Mouse (Mus musculus) kidney, adult 2 months (tissue): ENCODE measurements around the gene Gm7544. TPM values are rescaled to one million over a fixed set of nuclear protein-coding genes. Genes with fewer than 3 reads are reported as not detected.
"Not testable (repeated sequence)": the region's sequence is repeated elsewhere in the genome, so short reads cannot be mapped to it uniquely, and the experiment has no call there.

ENCODE experiments used
- DNase-seq: peaks from one replicate; pipeline ENCODE4 v3.0.0; 2021
- H3K27ac ChIP-seq: fragments of 200-500 bp; 2 replicates; pipeline ENCODE4 v1.5.1; 2012; ENCODE audit warnings: low read depth, low read length, control low read depth, inconsistent platforms; ENCODE audit not compliant: insufficient read depth
- H3K27me3 ChIP-seq: fragments of 200-500 bp; replicated peaks from 2 replicates; pipeline ENCODE4 v1.6.1; 2012; ENCODE audit warnings: mild to moderate bottlenecking, moderate library complexity, low read length, inconsistent platforms; ENCODE audit not compliant: control insufficient read depth, insufficient read depth
- H3K36me3 ChIP-seq: fragments of 200-500 bp; 2 replicates; pipeline ENCODE4 v1.6.1; 2012; ENCODE audit warnings: mild to moderate bottlenecking, moderate library complexity, low read length, inconsistent platforms; ENCODE audit not compliant: control insufficient read depth, insufficient read depth
- H3K4me1 ChIP-seq: fragments of 200-500 bp; 2 replicates; pipeline ENCODE4 v1.6.1; 2011; ENCODE audit warnings: low read length; ENCODE audit not compliant: control insufficient read depth, insufficient read depth
- H3K4me3 ChIP-seq: fragments of 200-500 bp; 2 replicates; pipeline ENCODE4 v1.5.1; 2011; ENCODE audit warnings: mild to moderate bottlenecking, low read depth, low read length, control low read depth; ENCODE audit not compliant: insufficient read depth
- CTCF ChIP-seq: fragments of 200-500 bp; conservative IDR thresholded peaks from 2 replicates; pipeline ENCODE4 v1.5.1; 2011; ENCODE audit warnings: low read depth, mild to moderate bottlenecking, control low read depth, low read length, moderate library complexity, mixed read lengths; ENCODE audit not compliant: insufficient read depth, insufficient read length
- POLR2A ChIP-seq: fragments of 200-500 bp; IDR thresholded peaks from one replicate; pipeline ENCODE4 v1.6.1; 2011; ENCODE audit warnings: low read depth, low read length, control low read depth
- WGBS: fragments of 180-500 bp; shearing (Covaris S2); methylation state at CpG from one replicate; pipeline ENCODE4 v1.1.7; 2018; 5-methylcytosine and 5-hydroxymethylcytosine counted together
- polyA plus RNA-seq: library from polyadenylated mRNA; depleted of rRNA; stranded (reverse); fragments of >200 nt; gene quantifications from 2 replicates; pipeline ENCODE4 v1.2.3, GENCODE M21; 2012; rRNA removed

Gm7544 gene
- polyA plus RNA-seq, 1 experiment, result not detected

DNA sequence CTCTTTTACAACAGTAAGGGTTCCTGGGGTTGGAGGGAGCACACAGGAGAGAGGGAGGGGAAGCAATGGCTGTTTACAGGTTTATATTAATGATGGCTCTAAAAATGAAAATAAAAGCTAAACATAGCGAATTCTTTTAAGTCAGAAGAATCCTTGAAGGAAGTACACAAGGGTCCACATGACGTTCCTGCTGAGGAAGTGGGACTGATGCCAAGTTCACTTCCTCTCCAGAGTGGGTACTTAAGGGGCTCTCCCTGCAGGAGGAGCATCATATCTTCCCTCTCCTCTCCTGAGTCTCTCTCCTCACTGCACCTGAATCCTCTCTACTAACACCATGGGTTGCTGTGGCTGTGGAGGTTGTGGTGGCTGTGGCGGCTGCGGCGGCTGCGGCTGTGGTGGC is 31.2 kb downstream of the Gm7544 start, which contains the start of gene A030014E15Rik:
Gene A030014E15Rik, plus strand, starts transcription at position 268 of the 400 bp plus-strand sequence.
- Histone ChIP-seq H3K27me3 (no peaks in the 10 kb centered on the region), H3K4me3 (no peak within 1 kb of the TSS), H3K27ac (no peak within 1 kb of the TSS), H3K36me3 (no peaks in the 10 kb centered on the region), H3K4me1 (no peaks in the 10 kb centered on the region)
- DNase-seq, result no peak
- 86% methylated on average over 6 of the region's 6 CpGs for WGBS
- no peak for TF ChIP-seq CTCF
- TF ChIP-seq POLR2A, result no peak

DNA sequence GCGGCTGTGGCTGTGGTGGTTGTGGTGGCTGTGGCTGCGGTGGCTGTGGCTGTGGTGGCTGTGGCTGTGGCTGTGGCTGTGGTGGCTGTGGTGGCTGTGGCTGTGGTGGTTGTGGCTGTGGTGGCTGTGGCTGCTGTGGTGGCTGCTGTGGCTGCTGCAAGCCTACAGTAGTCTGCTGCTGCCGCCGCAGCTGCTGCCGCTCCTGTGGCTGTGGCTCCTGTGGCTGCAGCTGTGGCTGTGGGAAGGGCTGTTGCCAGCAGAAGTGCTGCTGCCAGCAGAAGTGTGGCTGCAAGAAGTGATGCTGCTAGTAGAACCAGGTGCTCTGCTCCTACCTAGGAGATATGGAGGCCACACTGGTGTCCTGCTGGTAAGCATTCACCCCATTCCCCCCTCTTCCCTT is 42.4 kb downstream of the Gm7544 start:
- WGBS, result 97% methylated on average over 5 of the region's 5 CpGs
- H3K27ac ChIP-seq, H3K27me3 ChIP-seq, H3K4me1 ChIP-seq, H3K4me3 ChIP-seq, H3K36me3 ChIP-seq, DNase-seq: not testable (repeated sequence)

DNA sequence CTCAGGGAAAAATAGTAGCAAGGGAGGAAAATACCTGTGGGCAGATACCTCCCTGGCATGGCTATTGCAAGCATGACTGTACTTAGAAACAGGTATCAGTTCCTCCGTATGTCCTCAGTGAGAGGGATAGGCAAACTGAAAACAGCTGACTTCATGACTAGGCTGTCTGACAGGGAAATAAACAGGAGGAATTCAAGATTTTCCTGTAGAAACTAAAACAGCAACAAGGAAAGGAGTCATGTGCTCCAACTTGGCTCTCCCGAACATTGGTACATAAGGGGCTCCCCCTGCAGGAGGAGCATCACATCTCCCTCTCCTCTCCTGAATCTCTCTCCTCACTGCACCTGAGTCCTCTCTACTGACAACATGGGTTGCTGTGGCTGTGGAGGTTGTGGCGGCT is 42.8 kb downstream of the Gm7544 start, which contains the start of gene A030005L19Rik:
Gene A030005L19Rik, plus strand, starts transcription at position 301 of the 400 bp plus-strand sequence.
- Histone ChIP-seq H3K4me1 (no peaks in the 10 kb centered on the region), H3K27me3 (no peaks in the 10 kb centered on the region), H3K36me3 (no peaks in the 10 kb centered on the region), H3K4me3 (no peak within 1 kb of the TSS), H3K27ac (no peak within 1 kb of the TSS)
- no peak for TF ChIP-seq POLR2A
- TF ChIP-seq CTCF, result peak; percentile 43
- WGBS, result 74% methylated on average over 3 of the region's 3 CpGs
- DNase-seq, result peak; percentile 6

DNA sequence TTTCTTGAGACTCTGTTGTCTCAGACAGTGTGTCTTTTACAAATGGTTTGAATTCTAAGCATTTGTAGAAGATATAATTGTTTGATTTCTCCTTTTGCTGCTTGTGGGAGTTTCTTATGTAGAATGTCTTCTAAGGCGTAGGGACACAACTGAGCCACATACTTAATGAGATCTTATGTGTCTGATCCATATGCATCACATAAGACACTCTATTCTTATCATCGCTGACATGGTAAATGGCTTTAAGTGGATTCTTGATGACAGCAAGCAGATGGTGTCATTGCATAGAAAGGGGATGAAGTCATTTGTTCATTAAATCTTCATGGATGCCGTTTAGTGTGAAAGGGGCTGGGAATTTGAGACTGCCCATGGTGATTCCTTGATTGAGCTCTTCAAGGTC is 49.9 kb downstream of the Gm7544 start:
- H3K27ac ChIP-seq, result no peak overlapping the region
- WGBS, result 81% methylated on average over 3 of the region's 3 CpGs
- no peaks in the 10 kb centered on the region for H3K27me3 ChIP-seq
- peaks cover 7% of the 10 kb centered on the region; the same call in 1 of the 2 replicates for H3K4me1 ChIP-seq
- peaks cover 1% of the 10 kb centered on the region for H3K36me3 ChIP-seq
- no peak for DNase-seq
- TF ChIP-seq CTCF (no peak), POLR2A (no peak)
- H3K4me3 ChIP-seq, result no peak overlapping the region

Other genes with a start within 250 kb of the Gm7544 start
- 59.7 and 68.4 TPM in 2 replicates for gene Mff, start 231.1 kb downstream of the Gm7544 start, polyA plus RNA-seq
- gene Tm4sf20, start 187.6 kb downstream of the Gm7544 start, polyA plus RNA-seq, result not detected in 2 replicates
- not detected in 2 replicates for gene Gm47791, start 184.8 kb downstream of the Gm7544 start, polyA plus RNA-seq
- gene Agfg1, start 116.5 kb downstream of the Gm7544 start, polyA plus RNA-seq, result 33.9 and 37.3 TPM in 2 replicates
- gene A030005L19Rik, start 42.7 kb downstream of the Gm7544 start, polyA plus RNA-seq, result 0.63 and 0.72 TPM in 2 replicates
- gene A030014E15Rik, start 31.1 kb downstream of the Gm7544 start, polyA plus RNA-seq, result not detected in 2 replicates
- gene Gm6217, start 24.6 kb downstream of the Gm7544 start, polyA plus RNA-seq, result not detected in 2 replicates
- not detected in 2 replicates for gene A030003K21Rik, start 12.6 kb downstream of the Gm7544 start, polyA plus RNA-seq
- not detected in 2 replicates for gene Gm47955, start 4.3 kb upstream of the Gm7544 start, polyA plus RNA-seq
- gene Gm47959, start 44.5 kb upstream of the Gm7544 start, polyA plus RNA-seq, result not detected in 2 replicates
- 18.2 and 22.0 TPM in 2 replicates for gene Slc19a3, start 82.4 kb upstream of the Gm7544 start, polyA plus RNA-seq
- not detected in 2 replicates for gene Krtap28-10, start 86.5 kb upstream of the Gm7544 start, polyA plus RNA-seq
- gene Gm47969, start 88.9 kb upstream of the Gm7544 start, polyA plus RNA-seq, result not detected in 2 replicates
- gene A030005K14Rik, start 103.4 kb upstream of the Gm7544 start, polyA plus RNA-seq, result not detected in 2 replicates
- gene Krtap28-13, start 104.9 kb upstream of the Gm7544 start, polyA plus RNA-seq, result not detected in 2 replicates
- gene Ccl20, start 160.8 kb upstream of the Gm7544 start, polyA plus RNA-seq, result 0.12 and 0.27 TPM in 2 replicates
- 0.39 and 0.44 TPM in 2 replicates for gene Daw1, start 203.7 kb upstream of the Gm7544 start, polyA plus RNA-seq